Mouse (Mus musculus) lung, postnatal 0 days (tissue): ENCODE results near the gene Rbm45. TPM values are rescaled to one million over a fixed set of nuclear protein-coding genes. Genes with fewer than 3 reads are reported as not detected.
A peak's percentile ranks its signal among the peaks of the same experiment; 100 is the strongest.

ENCODE experiments used
- ATAC-seq: fragments of 200-750 bp; cut with Nextera tagmentation; 2 replicates; pipeline ENCODE4 v1.8.0; 2017; ENCODE audit warnings: moderate library complexity
- DNase-seq: peaks from one replicate; pipeline ENCODE4 v3.0.0-alpha.2; 2016; ENCODE audit warnings: low spot score
- H3K27ac ChIP-seq: fragments of 300-500 bp; sonication (generic); 2 replicates; pipeline ENCODE4 v1.5.1; 2014; ENCODE audit warnings: antibody characterized with exemption, mild to moderate bottlenecking, low read length, mixed read lengths
- H3K27me3 ChIP-seq: fragments of 300-500 bp; sonication (generic); replicated peaks from 2 replicates; pipeline ENCODE4 v1.6.1; 2014; ENCODE audit warnings: low read length, mixed read lengths; ENCODE audit not compliant: insufficient read depth
- H3K36me3 ChIP-seq: fragments of 300-500 bp; sonication (generic); 2 replicates; pipeline ENCODE4 v1.6.1; 2014; ENCODE audit warnings: low read length, mixed read lengths; ENCODE audit not compliant: insufficient read depth
- H3K4me1 ChIP-seq: fragments of 300-500 bp; sonication (generic); 2 replicates; pipeline ENCODE4 v1.6.1; 2014; ENCODE audit warnings: antibody characterized with exemption, low read depth, low read length, mixed read lengths; ENCODE audit not compliant: insufficient read depth
- H3K4me2 ChIP-seq: fragments of 300-500 bp; sonication (generic); replicated peaks from 2 replicates; pipeline ENCODE4 v1.6.1; 2014; ENCODE audit warnings: low read depth, mild to moderate bottlenecking, low read length, moderate library complexity, mixed read lengths
- H3K4me3 ChIP-seq: fragments of 300-500 bp; sonication (generic); 2 replicates; pipeline ENCODE4 v1.5.1; 2014; ENCODE audit warnings: low read depth, low read length
- H3K9ac ChIP-seq: fragments of 300-500 bp; sonication (generic); replicated peaks from 2 replicates; pipeline ENCODE4 v1.6.1; 2014; ENCODE audit warnings: low read depth, mild to moderate bottlenecking
- H3K9me3 ChIP-seq: fragments of 300-500 bp; sonication (generic); 2 replicates; pipeline ENCODE4 v1.6.1; 2016; ENCODE audit warnings: low read length, mixed read lengths
- CTCF ChIP-seq: IDR thresholded peaks from 2 replicates; pipeline ENCODE4 v1.5.1; 2016; ENCODE audit warnings: antibody characterized with exemption, mild to moderate bottlenecking
- EP300 ChIP-seq: IDR thresholded peaks from 2 replicates; pipeline ENCODE4 v1.6.1; 2016; ENCODE audit warnings: antibody characterized with exemption, mild to moderate bottlenecking, control low read depth
- WGBS: fragments of 180-500 bp; shearing (Covaris S2); extraction: QIAGEN DNeasy Blood & Tissue Kit; methylation state at CpG from one replicate; pipeline ENCODE4 v1.1.7; 2014; 5-methylcytosine and 5-hydroxymethylcytosine counted together
- polyA plus RNA-seq: library from polyadenylated mRNA; unstranded; fragments of >200 nt; fragmentation: Nextera tagmentation; extraction: Ambion mirVana; gene quantifications from 2 replicates; pipeline ENCODE4 v1.2.1, GENCODE M21; 2015

Rbm45 gene
- polyA plus RNA-seq, 1 experiment from 2014 or later = 12.7 TPM

DNA sequence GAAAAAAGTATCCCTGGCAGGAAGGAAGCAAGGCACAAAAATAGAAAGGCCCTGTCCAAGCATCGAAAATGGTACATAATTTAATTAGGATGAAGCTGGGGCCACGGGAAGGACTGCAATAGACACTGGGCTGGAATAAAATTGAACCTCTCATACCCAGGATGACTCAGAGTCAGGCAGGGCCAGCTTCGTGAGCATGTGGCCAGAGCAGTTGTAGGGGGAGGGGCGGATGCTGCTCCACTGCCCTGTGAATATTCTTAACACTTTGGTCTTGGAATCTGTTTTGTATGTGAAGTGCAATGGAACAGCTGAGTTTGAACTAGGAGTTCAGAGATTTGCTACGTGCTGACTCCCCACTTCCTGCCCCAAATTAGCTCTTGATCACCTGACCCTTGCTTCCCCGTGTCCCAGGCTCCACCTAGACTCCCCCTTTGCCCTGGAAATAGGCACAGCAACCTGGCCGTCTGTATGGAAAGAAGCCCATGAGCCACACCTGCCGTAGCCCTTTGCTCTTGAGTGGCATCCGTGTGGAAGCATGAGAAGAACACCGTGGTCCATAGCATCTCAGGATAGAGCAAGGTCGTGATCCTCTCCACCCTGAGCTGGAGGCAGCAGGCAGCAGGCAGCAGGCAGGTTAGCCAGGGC lies 37.5 kb upstream of the Rbm45 start:
- TF ChIP-seq CTCF = no peak
- TF ChIP-seq EP300 = no peak

DNA sequence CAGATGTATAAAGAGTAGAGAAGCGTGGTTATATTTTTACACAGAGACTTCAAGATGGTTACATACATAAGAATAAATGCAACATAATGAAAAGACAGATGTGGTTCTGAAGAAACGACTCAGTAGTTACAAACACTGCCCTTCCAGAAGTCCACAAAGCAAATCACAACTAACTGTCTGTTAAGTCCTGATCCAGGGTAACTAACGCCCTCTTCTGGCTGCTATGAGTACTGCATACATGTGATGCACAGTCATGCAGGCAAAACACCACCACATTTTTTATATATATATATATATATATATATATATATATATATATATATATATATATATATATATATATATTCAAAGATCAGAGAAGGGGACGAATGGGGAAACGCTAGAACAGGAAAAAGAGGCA lies 35.2 kb upstream of the Rbm45 start:
- no peak overlapping the region for H3K9ac ChIP-seq
- H3K36me3 ChIP-seq = no peaks in the 10 kb centered on the region
- no peaks in the 10 kb centered on the region for H3K4me1 ChIP-seq
- ATAC-seq = no peak
- WGBS = 78% methylated on average over 5 of the region's 5 CpGs
- no peak overlapping the region for H3K27ac ChIP-seq
- DNase-seq = no peak
- no peak overlapping the region for H3K4me3 ChIP-seq
- no peaks in the 10 kb centered on the region for H3K9me3 ChIP-seq
- no peak overlapping the region for H3K4me2 ChIP-seq
- H3K27me3 ChIP-seq = 0 out of 2 replicates have a peak, but pooled peaks cover 3% of the 10 kb centered on the region
- TF ChIP-seq EP300 = no peak
- TF ChIP-seq CTCF = peak; percentile 36; the same call in 1 of the 2 replicates

More for the DNA sequence above, 37.5 kb upstream of the Rbm45 start:
- H3K4me2 ChIP-seq = no peak overlapping the region
- DNase-seq (no peak), ATAC-seq (no peak)
- H3K36me3 ChIP-seq = no peaks in the 10 kb centered on the region
- no peaks in the 10 kb centered on the region for H3K9me3 ChIP-seq
- H3K4me3 ChIP-seq = no peak overlapping the region
- H3K27me3 ChIP-seq = no peaks in the 10 kb centered on the region
- H3K4me1 ChIP-seq = no peaks in the 10 kb centered on the region
- 49% methylated on average over 11 of the region's 11 CpGs for WGBS
- H3K9ac ChIP-seq = no peak overlapping the region
- no peak overlapping the region for H3K27ac ChIP-seq

DNA sequence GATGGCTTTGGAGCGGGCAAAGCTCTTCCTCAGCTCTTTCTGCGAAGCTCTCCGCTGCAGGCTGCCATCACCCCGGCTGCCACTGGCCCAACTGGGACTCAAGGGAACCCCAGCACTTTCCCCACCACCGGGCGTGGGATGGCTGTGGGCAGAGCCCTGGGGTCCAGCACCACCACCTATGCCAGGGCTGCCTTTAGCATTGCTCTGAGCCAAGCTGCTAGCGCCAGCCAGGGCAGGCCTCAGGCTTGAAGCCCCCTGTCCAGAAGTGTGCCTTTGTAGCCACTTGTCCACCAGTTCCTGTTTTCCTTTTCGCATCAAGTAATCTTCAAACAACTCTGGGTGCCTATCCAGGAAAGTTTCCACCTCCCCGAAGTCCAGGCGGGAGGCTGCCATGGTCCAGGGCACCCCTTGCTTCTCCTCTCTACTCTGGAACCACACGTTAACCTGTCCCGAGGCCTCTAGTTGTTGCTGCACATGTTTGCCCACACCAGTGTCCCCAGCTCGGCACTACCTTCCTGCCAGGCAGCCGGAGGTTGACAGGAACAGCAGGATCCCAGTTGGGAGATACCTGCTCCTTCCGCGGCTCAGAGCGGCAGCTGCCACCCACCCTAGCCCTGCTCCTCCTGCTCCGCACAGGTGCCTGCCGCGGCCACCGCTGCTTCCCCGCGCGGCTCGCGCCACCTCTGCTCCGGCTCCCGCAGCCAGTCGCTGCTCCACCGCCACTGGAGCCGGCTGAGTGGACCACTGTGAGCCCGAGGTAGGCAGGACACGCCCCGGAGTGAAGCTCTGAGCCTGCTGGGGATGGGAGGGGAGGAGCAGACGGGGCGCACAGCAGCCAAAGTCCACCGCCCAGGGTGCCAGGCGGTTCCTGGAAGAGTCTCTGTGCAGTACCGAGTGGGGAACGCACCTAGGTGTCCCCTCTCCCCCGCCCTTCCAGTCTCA lies 31.3 kb upstream of the Rbm45 start, which contains the start of gene Pde11a:
TSS of gene Pde11a (minus strand) at position 560 of the 942 bp plus-strand sequence.
- H3K27me3 ChIP-seq = 0 out of 2 replicates have a peak, but pooled peaks cover 3% of the 10 kb centered on the region
- no peak within 1 kb of the TSS for H3K9ac ChIP-seq
- WGBS = 18% methylated on average over 35 of the region's 41 CpGs
- peak within 1 kb of the TSS; percentile 76 for H3K4me2 ChIP-seq
- no peaks in the 10 kb centered on the region for H3K36me3 ChIP-seq
- H3K4me3 ChIP-seq = peak within 1 kb of the TSS; percentile 39
- DNase-seq (peak; percentile 50), ATAC-seq (peak; percentile 80)
- H3K9me3 ChIP-seq = no peaks in the 10 kb centered on the region
- no peaks in the 10 kb centered on the region for H3K4me1 ChIP-seq
- no peak within 1 kb of the TSS for H3K27ac ChIP-seq
- no peak for TF ChIP-seq CTCF
- TF ChIP-seq EP300 = no peak

DNA sequence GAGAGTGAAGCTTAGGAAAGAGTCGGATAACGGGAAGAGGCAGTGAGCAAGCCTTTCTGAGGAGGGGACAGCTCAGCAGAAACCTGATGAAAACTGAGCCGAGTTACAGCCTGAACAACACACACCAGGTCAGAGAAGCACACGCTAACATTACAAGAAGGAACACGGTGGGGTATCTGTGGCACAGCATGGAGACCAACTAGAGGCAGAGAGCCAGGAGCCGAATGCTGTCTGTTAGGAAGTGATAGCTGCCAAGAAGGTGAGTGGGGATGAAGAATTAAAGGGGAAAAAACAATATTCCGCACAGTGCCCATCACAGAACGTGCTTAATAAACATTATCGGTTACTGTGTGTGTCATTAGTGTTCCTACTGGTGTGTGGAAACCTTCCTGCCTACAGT lies 27.6 kb upstream of the Rbm45 start:
- ATAC-seq (no peak), DNase-seq (no peak)
- WGBS = 84% methylated on average over 9 of the region's 9 CpGs
- no peaks in the 10 kb centered on the region for H3K4me1 ChIP-seq
- no peak overlapping the region for H3K9ac ChIP-seq
- no peak overlapping the region for H3K27ac ChIP-seq
- 0 out of 2 replicates have a peak, but pooled peaks cover 3% of the 10 kb centered on the region for H3K27me3 ChIP-seq
- no peak overlapping the region for H3K4me2 ChIP-seq
- H3K4me3 ChIP-seq = no peak overlapping the region
- no peaks in the 10 kb centered on the region for H3K36me3 ChIP-seq
- no peaks in the 10 kb centered on the region for H3K9me3 ChIP-seq
- TF ChIP-seq CTCF (no peak), EP300 (no peak)

DNA sequence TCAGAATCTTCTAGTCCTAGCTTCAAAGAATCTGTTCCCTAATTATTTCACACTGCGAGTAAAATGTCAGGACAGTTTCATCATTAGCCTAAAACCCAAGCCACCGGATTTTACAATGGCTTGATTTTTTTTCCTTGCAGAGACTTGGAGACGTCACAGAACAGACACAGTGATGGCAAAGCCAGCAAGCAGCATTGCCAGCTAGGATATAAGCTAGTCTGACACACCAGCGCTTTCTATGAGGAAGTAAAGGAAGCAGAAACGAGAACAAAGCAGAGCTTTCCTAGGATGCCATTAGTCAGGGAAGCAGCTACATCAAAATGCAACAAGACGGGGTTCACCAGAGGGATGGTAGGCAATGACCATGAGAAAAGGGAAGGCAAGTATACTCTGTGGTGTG lies 21.9 kb upstream of the Rbm45 start:
- 72% methylated on average over 6 of the region's 6 CpGs for WGBS
- H3K4me3 ChIP-seq = no peak overlapping the region
- no peaks in the 10 kb centered on the region for H3K9me3 ChIP-seq
- no peak overlapping the region for H3K9ac ChIP-seq
- H3K36me3 ChIP-seq = no peaks in the 10 kb centered on the region
- ATAC-seq (no peak), DNase-seq (no peak)
- H3K27ac ChIP-seq = no peak overlapping the region
- TF ChIP-seq EP300 = no peak
- TF ChIP-seq CTCF = no peak
- no peak overlapping the region for H3K4me2 ChIP-seq
- no peaks in the 10 kb centered on the region for H3K4me1 ChIP-seq
- no peaks in the 10 kb centered on the region for H3K27me3 ChIP-seq

DNA sequence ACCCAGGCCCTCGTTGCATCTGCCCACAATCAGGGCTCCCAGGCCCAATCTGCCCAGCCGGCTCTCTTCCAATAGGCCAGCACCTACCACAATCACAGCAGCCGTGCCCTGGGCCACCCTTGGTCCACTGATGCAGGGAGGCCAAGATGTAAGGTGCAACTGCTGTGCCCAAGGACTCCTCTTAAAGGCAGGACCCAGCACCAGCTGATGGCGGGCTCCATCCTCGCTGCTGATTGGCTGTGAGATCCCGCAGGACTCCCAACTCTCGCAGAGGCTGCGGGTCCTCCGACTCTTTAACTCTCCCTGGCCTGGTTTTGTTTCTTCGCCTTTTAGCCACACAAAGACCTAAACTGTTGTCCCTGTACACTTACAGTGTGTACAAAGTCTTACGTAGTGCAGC lies 9.6 kb upstream of the Rbm45 start, which contains the start of gene Cyct:
TSS of gene Cyct (minus strand) at position 225 of the 400 bp plus-strand sequence.
- H3K27ac ChIP-seq = no peak within 1 kb of the TSS
- ATAC-seq (no peak), DNase-seq (no peak)
- TF ChIP-seq EP300 (no peak), CTCF (no peak)
- no peaks in the 10 kb centered on the region for H3K4me1 ChIP-seq
- no peaks in the 10 kb centered on the region for H3K9me3 ChIP-seq
- H3K4me2 ChIP-seq = no peak within 1 kb of the TSS
- H3K27me3 ChIP-seq = no peaks in the 10 kb centered on the region
- WGBS = 85% methylated on average over 11 of the region's 11 CpGs
- no peak within 1 kb of the TSS for H3K4me3 ChIP-seq
- H3K9ac ChIP-seq = no peak within 1 kb of the TSS
- no peaks in the 10 kb centered on the region for H3K36me3 ChIP-seq
